Mouse (Mus musculus) myocyte (in vitro differentiated cells): ENCODE data around the gene Robo1. TPM values are rescaled to one million over a fixed set of nuclear protein-coding genes. Genes with fewer than 3 reads are reported as not detected.

Experiments
- H3K27me3 ChIP-seq: one replicate; pipeline ENCODE4 v1.6.1; 2011; ENCODE audit not compliant: control insufficient read depth, insufficient read depth, insufficient read length
- H3K36me3 ChIP-seq: one replicate; pipeline ENCODE4 v1.6.1; 2011; ENCODE audit not compliant: control insufficient read depth, insufficient read depth
- H3K4me2 ChIP-seq: one replicate; pipeline ENCODE4 v1.6.1; 2011; ENCODE audit warnings: low read depth, control low read depth
- H3K4me3 ChIP-seq: one replicate; pipeline ENCODE4 v1.5.1; 2011; ENCODE audit warnings: mild to moderate bottlenecking, control low read depth, moderate library complexity
- H3K79me2 ChIP-seq: one replicate; pipeline ENCODE4 v1.6.1; 2011; ENCODE audit not compliant: control insufficient read depth, insufficient read depth
- H3ac ChIP-seq: one replicate; pipeline ENCODE4 v1.6.1; 2011; ENCODE audit not compliant: control insufficient read depth, insufficient read length
- CEBPB ChIP-seq: IDR thresholded peaks from 2 replicates; pipeline ENCODE4 v1.6.1; 2011; ENCODE audit warnings: mild to moderate bottlenecking, moderate library complexity; ENCODE audit not compliant: poor library complexity, insufficient read depth, severe bottlenecking
- E2F4 ChIP-seq: IDR thresholded peaks from one replicate; pipeline ENCODE4 v1.6.1; 2011; ENCODE audit warnings: mild to moderate bottlenecking, control low read depth, moderate library complexity; ENCODE audit not compliant: insufficient read depth
- MAX ChIP-seq: IDR thresholded peaks from one replicate; pipeline ENCODE4 v1.6.1; 2011; ENCODE audit warnings: low read depth, mild to moderate bottlenecking, control low read depth
- MYOD1 ChIP-seq, 3 experiments: IDR thresholded peaks; one replicate each; pipeline ENCODE4 v1.6.1; 2011; ENCODE audit warnings: control low read depth in 2 of 3, low read depth in 2 of 3, mild to moderate bottlenecking in 2 of 3, moderate library complexity in 1 of 3; ENCODE audit not compliant: insufficient read length in 2 of 3, control insufficient read depth in 1 of 3
- MYOG ChIP-seq, 3 experiments: IDR thresholded peaks; one replicate each; pipeline ENCODE4 v1.6.1; 2011; ENCODE audit warnings: control low read depth in 2 of 3, low read depth in 2 of 3, mild to moderate bottlenecking in 2 of 3; ENCODE audit not compliant: insufficient read length in 2 of 3, control insufficient read depth in 1 of 3, insufficient read depth in 1 of 3
- POLR2A ChIP-seq: IDR thresholded peaks from one replicate; pipeline ENCODE4 v1.6.1; 2011; ENCODE audit warnings: low read depth, mild to moderate bottlenecking, control low read depth, moderate library complexity; ENCODE audit not compliant: insufficient read length
- POLR2AphosphoS2 ChIP-seq: IDR thresholded peaks from one replicate; pipeline ENCODE4 v1.6.1; 2011; ENCODE audit warnings: low read depth, control low read depth; ENCODE audit not compliant: insufficient read length
- REST ChIP-seq: IDR thresholded peaks from one replicate; pipeline ENCODE4 v1.6.1; 2011; ENCODE audit warnings: mild to moderate bottlenecking, control low read depth, moderate library complexity; ENCODE audit not compliant: insufficient read depth, insufficient read length
- SRF ChIP-seq: IDR thresholded peaks from one replicate; pipeline ENCODE4 v1.6.1; 2011; ENCODE audit warnings: low read depth; ENCODE audit not compliant: control insufficient read depth, insufficient read length
- TCF12 ChIP-seq: IDR thresholded peaks from one replicate; pipeline ENCODE4 v1.6.1; 2011; ENCODE audit warnings: mild to moderate bottlenecking, control low read depth; ENCODE audit not compliant: poor library complexity, insufficient read depth, severe bottlenecking
- TCF3 ChIP-seq: IDR thresholded peaks from one replicate; pipeline ENCODE4 v1.6.1; 2011; ENCODE audit warnings: low read depth, control low read depth; ENCODE audit not compliant: insufficient read length
- USF1 ChIP-seq: IDR thresholded peaks from one replicate; pipeline ENCODE4 v1.6.1; 2011; ENCODE audit warnings: low read depth, mild to moderate bottlenecking, control low read depth, moderate library complexity
- polyA plus RNA-seq: library from polyadenylated mRNA; unstranded; fragments of >200 nt; fragmentation: generic; extraction: Trizol; gene quantifications from one replicate; pipeline ENCODE4 v1.2.1, GENCODE M21; 2012; ENCODE audit warnings: missing spikeins

Robo1 gene
- polyA plus RNA-seq, 1 experiment, result 3.5 TPM

DNA sequence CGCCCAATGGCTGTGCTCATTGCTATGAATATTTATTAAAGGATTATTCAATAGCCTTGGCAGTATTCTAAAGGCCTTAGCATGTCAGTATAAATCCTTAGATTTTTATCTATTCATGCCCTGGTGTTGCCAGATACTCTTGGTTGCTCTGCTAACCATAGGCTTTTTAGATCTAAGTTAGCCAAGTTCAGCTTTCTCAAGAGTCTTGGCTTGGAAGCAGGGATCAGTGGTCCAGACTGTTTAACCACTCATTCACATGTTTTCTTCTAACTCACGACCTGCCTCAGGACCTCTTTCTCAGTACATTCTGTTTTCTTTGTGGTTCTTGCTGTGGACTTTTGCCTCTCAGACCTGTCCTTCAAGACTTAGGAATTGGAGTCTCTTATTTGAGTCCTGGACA is 400.4 kb downstream of the Robo1 start:
- Histone ChIP-seq H3ac (no peak overlapping the region), H3K79me2 (no peaks in the 10 kb centered on the region), H3K36me3 (no peaks in the 10 kb centered on the region), H3K4me3 (no peak overlapping the region), H3K4me2 (no peak overlapping the region), H3K27me3 (no peaks in the 10 kb centered on the region)
- TF ChIP-seq POLR2A (no peak), MYOG (IDR thresholded peaks at IDR 0.05; ENCODE audit: control insufficient read depth in 1 of 3, insufficient read depth in 1 of 3, insufficient read length in 2 of 3, low read depth in 2 of 3) (no peak), SRF (no peak), E2F4 (no peak), TCF12 (no peak), CEBPB (no peak), USF1 (no peak), MYOD1 (IDR thresholded peaks at IDR 0.05; ENCODE audit: control insufficient read depth in 1 of 3, insufficient read length in 2 of 3, low read depth in 2 of 3) (no peak), REST (no peak), MAX (no peak), POLR2AphosphoS2 (no peak), TCF3 (no peak)

DNA sequence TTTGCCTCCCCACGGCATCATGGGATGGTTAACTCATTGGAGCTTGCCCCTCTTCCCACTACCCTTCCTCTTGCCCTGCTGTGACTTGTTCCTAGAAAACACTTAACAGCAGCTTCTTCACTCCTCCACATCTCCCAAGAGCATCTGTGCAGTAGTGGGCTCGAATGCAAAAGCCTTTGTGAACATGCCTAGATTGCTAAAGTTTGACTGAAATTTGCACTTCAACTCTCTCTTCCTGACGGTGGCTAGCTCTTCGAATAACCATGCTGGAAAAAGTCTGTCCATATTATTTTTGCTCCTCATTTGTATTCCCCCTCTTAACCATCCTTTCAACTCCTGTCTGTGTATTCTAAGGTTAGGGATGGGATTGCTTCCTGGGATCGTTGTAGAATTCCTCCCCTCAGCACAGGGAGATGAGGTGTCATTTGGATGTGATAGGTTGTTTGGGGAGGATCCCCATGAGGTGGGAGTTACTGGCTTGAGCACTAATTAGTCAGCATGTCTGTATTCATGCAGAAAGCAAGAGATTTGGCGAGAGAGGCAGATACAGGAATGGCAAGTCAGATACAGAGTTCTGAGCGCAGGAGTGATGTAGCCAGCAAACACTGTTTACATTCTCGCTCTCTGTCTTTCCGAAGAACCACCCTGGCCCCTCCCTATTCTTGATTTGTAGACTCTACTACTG is 409.2 kb downstream of the Robo1 start:
- H3K36me3 ChIP-seq, result no peaks in the 10 kb centered on the region
- H3K27me3 ChIP-seq, result no peaks in the 10 kb centered on the region
- no peak overlapping the region for H3K4me3 ChIP-seq
- H3ac ChIP-seq, result no peak overlapping the region
- no peak for TF ChIP-seq MYOD1 (IDR thresholded peaks at IDR 0.05; ENCODE audit: control insufficient read depth in 1 of 3, insufficient read length in 2 of 3, low read depth in 2 of 3)
- TF ChIP-seq SRF, result no peak
- no peak for TF ChIP-seq TCF12
- TF ChIP-seq E2F4, result no peak
- TF ChIP-seq MAX, result no peak
- TF ChIP-seq MYOG (IDR thresholded peaks at IDR 0.05; ENCODE audit: control insufficient read depth in 1 of 3, insufficient read depth in 1 of 3, insufficient read length in 2 of 3, low read depth in 2 of 3), result no peak
- no peak for TF ChIP-seq CEBPB
- TF ChIP-seq POLR2A, result no peak
- no peak for TF ChIP-seq POLR2AphosphoS2
- TF ChIP-seq REST, result no peak
- no peak for TF ChIP-seq TCF3
- TF ChIP-seq USF1, result no peak
- H3K79me2 ChIP-seq, result no peaks in the 10 kb centered on the region
- no peak overlapping the region for H3K4me2 ChIP-seq

DNA sequence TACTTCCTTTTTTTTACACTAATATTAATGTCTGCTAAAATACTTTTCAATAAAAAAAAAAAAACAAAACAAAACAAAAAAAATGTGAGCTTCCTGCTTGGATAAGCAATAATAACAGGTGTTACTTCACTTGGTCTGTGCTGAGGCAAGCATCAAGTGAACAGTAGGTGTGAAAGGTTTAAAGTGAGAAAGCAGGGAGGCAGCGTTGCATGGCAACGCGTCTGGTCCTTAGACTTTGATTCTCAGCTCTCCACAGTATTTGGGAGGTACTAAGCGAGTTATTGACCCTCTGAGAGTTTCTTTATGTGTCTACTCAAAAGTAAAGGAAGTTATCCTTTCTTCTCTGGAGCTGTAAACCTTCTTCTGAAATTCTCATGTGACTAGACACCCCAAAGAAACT is 411.0 kb downstream of the Robo1 start:
- TF ChIP-seq USF1, result no peak
- TF ChIP-seq MYOD1 (IDR thresholded peaks at IDR 0.05; ENCODE audit: control insufficient read depth in 1 of 3, insufficient read length in 2 of 3, low read depth in 2 of 3), result no peak
- TF ChIP-seq TCF3, result no peak
- Histone ChIP-seq H3K4me3 (no peak overlapping the region), H3K4me2 (no peak overlapping the region), H3K79me2 (peaks cover 3% of the 10 kb centered on the region), H3K36me3 (no peaks in the 10 kb centered on the region), H3K27me3 (no peaks in the 10 kb centered on the region), H3ac (no peak overlapping the region)

DNA sequence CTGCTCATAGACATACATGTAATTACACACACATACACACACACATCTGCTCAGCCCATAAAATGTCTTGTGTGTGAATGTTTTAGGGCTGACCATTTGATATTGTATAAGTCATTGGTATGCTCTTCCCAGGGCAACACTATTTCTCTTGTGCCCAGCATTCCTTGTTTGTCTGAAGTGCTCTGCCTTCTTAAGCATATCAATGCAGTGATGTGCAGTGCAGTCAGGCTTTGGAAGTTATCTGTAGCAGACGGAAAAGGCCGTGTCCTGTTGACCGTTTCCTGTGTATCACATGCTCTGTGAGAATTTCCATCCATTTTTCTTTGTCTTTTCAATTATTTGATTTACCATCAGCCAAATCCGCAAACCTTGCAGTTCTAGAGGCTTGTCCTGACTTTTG is 412.9 kb downstream of the Robo1 start:
- H3ac ChIP-seq, result no peak overlapping the region
- no peaks in the 10 kb centered on the region for H3K36me3 ChIP-seq
- H3K27me3 ChIP-seq, result no peaks in the 10 kb centered on the region
- TF ChIP-seq POLR2AphosphoS2, result no peak
- TF ChIP-seq MYOD1 (IDR thresholded peaks at IDR 0.05; ENCODE audit: control insufficient read depth in 1 of 3, insufficient read length in 2 of 3, low read depth in 2 of 3), result no peak
- TF ChIP-seq POLR2A, result no peak
- no peak for TF ChIP-seq E2F4
- TF ChIP-seq CEBPB, result no peak
- no peak for TF ChIP-seq USF1
- no peak for TF ChIP-seq SRF
- no peak for TF ChIP-seq MAX
- no peak for TF ChIP-seq MYOG (IDR thresholded peaks at IDR 0.05; ENCODE audit: control insufficient read depth in 1 of 3, insufficient read depth in 1 of 3, insufficient read length in 2 of 3, low read depth in 2 of 3)
- no peak for TF ChIP-seq TCF3
- TF ChIP-seq TCF12, result no peak
- no peak for TF ChIP-seq REST
- peaks cover 3% of the 10 kb centered on the region for H3K79me2 ChIP-seq
- no peak overlapping the region for H3K4me3 ChIP-seq
- peak overlapping the region; percentile 74 for H3K4me2 ChIP-seq

DNA sequence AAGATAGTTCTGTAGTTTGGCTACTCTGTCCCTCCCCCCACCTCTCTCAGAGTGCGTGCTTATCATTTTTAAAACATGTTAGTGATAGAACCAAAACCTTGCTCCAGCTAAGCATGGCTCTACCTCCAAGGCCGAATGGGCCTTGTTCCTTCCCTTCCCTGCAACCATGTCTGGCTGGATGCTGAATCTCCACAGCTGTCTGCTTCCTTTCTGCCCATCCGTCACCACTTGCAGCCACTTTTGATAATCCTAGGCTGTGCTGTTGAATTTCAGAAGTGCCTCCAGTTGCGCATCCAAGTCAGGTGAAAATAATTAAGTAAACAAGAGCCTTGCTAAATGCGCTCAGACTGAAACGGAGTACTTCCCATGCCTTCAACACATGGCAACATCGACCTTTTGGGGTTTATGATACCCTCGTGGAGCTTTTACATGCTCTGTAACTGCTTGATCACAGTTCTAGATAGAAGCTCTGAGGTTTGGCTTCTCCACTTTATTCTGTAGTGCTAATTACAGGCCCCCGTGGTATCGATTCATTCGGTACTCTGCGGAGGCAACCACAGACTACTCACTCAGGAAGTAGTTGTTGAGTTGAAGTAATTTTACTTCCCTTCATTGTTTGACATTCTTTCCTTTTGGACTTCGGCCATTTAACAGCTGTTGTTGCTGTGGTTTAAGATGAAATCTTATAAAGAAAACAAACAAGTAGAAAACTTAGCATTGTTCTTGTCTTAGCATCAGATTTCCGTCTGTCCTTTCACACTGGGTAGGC is 413.8 kb downstream of the Robo1 start:
- Histone ChIP-seq H3K4me2 (peak overlapping the region; percentile 74), H3K27me3 (no peaks in the 10 kb centered on the region), H3K4me3 (no peak overlapping the region), H3K36me3 (no peaks in the 10 kb centered on the region), H3ac (no peak overlapping the region), H3K79me2 (peaks cover 3% of the 10 kb centered on the region)
- TF ChIP-seq MYOG (IDR thresholded peaks at IDR 0.05; ENCODE audit: control insufficient read depth in 1 of 3, insufficient read depth in 1 of 3, insufficient read length in 2 of 3, low read depth in 2 of 3), result peak in 1 of 3 experiments; percentile 6
- TF ChIP-seq MAX, result no peak
- no peak for TF ChIP-seq USF1
- TF ChIP-seq CEBPB, result no peak
- no peak for TF ChIP-seq TCF12
- no peak for TF ChIP-seq POLR2AphosphoS2
- TF ChIP-seq MYOD1 (IDR thresholded peaks at IDR 0.05; ENCODE audit: control insufficient read depth in 1 of 3, insufficient read length in 2 of 3, low read depth in 2 of 3), result peak in 2 of 3 experiments; percentile 43 to 55
- no peak for TF ChIP-seq POLR2A
- TF ChIP-seq TCF3, result no peak
